Mouse (Mus musculus) CD4-positive naive resting alpha-beta T cell, adult 57 days (primary cell): ENCODE measurements around the gene D030056L22Rik. TPM values are rescaled to one million over a fixed set of nuclear protein-coding genes. Genes with fewer than 3 reads are reported as not detected.

Experiments
- total RNA-seq: library from RNA; stranded (reverse); gene quantifications from one replicate; pipeline ENCODE4 v1.2.4, GENCODE M21; 2023

D030056L22Rik gene
- 10.7 TPM for total RNA-seq

DNA sequence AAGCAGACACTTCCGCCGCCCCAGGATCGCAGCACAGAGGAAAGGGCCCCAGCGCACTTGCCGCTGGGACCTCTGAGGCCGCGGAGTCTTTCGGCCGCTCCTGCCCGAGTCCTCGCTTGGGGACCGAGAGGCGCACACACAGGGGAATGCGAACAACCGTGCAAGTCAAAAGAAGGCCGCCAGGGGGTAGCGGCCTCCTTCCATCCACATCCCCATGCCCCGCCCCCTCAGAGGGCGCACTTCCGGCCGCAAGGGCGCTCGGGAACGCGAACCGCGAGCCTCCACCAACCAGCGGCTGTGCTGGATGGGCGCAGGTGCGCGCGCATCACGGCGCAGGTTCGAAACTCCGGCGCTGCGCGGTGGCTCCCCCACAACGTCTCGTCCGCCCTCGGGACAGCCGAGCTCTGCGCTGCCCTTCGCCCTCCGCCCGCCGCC is at the start of gene D030056L22Rik:
Gene D030056L22Rik (plus strand): TSS at position 328 of the 435 bp plus-strand sequence.

DNA sequence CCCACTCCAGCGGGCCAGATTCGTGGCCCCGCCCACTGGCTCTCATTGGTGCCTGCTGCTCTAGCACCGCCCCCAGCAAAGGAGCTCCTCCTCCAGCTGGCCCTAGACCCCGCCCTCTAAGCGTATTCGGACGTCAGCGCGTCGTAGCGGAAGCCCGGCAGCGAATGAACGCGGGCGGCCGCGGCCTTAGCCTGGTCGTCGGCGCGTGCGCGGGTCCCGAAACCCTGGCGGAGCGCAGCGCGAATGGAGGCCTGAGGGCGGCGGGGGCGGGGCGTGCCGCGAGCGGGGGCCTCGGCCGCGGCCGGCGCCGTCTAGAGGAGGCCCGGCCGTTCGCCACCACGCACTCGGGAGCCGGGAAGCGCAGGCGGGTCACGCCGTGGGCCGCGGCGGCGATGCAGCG is 42.4 kb upstream of the D030056L22Rik start, which contains the start of gene Carnmt1:
Gene Carnmt1 (plus strand): TSS at position 157 of the 400 bp plus-strand sequence.

DNA sequence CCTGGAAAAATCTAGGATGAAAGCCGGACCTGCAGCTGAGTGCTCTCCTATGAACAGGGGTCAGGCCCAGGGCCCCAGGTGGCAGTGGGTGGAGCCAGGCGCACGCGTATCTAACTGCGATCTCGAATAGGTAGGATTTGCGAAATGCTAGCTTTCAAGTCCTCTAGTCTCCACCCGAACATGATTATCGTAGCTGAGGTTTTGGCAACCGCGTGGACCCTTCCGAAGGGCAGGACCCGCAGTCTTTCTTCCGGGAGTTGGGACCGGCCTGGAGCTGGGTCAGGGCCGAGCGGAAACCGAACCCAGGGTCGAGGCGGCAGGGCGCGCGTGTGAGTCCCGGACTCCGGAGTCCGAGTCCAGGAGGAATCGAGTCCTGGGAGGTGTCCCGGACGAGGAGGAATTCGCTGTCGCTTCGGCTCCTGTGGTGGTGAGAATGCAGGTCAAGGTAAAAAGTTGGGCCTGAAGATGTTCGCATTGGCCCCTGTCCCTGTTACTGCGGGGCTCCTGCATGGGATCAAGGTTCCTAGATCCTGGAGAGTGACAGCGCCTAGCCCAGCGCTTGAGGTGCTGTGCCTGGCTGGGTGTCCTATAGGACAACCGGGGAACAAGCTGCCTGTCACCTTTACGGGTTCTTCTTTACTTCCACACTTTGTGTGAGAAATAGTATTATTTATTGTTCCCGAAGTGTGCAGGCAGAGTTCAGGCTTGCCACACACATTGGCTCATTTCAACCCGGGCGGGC is 36.8 kb downstream of the D030056L22Rik start, which contains the start of gene Trpm6:
Gene Trpm6 (plus strand): TSS at position 386 of the 742 bp plus-strand sequence.

Other genes with a start within 250 kb of the D030056L22Rik start
- 91.5 TPM for gene Ostf1, start 81.4 kb upstream of the D030056L22Rik start, total RNA-seq
- 8.6 TPM for gene Nmrk1, start 81.2 kb upstream of the D030056L22Rik start, total RNA-seq
- 10.6 TPM for gene Carnmt1, start 42.4 kb upstream of the D030056L22Rik start, total RNA-seq
- not detected for gene Trpm6, start 36.8 kb downstream of the D030056L22Rik start, total RNA-seq